Comparison of ENCODE assay signal across 13 mouse cellular contexts in the genomic region with DNA sequence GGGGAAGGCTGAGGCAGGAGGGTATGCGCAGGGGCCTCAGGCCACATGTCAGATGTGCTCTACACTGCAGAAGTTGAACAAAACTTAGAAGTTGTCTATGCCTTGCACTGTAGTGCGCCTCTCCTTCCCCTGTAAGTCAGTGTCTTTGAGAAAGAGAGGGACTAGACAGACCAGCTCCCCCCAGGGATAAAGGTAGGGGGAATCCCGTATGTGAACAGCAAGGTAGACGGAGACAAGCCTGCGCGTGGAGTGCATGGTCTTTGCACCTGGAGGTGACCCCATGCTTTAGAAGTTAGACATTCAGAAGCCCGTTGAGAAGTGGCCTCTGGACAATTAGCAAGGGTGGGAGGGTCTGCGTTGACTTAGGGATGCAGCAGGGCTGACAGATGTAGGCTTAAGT. TPM values are rescaled to one million over a fixed set of nuclear protein-coding genes. Genes with fewer than 3 reads are reported as not detected.
DNase-seq lines count a peak whose midpoint lies in the region; ATAC-seq and TF ChIP-seq lines count a peak whose summit lies in the region.
"Had no signal": no experiment of that assay in that cellular context is flagged by ENCODE, and none has a peak within 500 bp of the region (broad histone marks: within the 10 kb centered on the region; RNA-seq: fewer than 3 reads in every experiment).

No protein-coding gene starts in this region.

- ATAC-seq in heart, postnatal 0 days (ENCODE audit: insufficient read depth, low read depth): no peak
- ATAC-seq: forebrain, embryonic 14.5 days had no signal

- peaks cover 18% of the 10 kb centered on the region for H3K36me3 ChIP-seq in heart, postnatal 0 days (replicated peaks; ENCODE audit: control insufficient read depth, insufficient read depth, low read length)

- 86% methylated on average over 8 of the region's 8 CpGs for WGBS in heart, postnatal 0 days

- peaks cover 3% of the 10 kb centered on the region; the same call in 1 of the 2 replicates for H3K9me3 ChIP-seq in heart, postnatal 0 days (replicated peaks; ENCODE audit: control insufficient read depth, low read length)

- H3K4me3 ChIP-seq in gastrocnemius, adult 2 months: no peak overlapping the region
- H3K4me3 ChIP-seq in heart, postnatal 0 days (ENCODE audit: low read depth, low read length): no peak overlapping the region
- no peak overlapping the region for H3K4me3 ChIP-seq in left cerebral cortex, adult 2 months
- H3K4me3 ChIP-seq: erythroblast, embryonic 14.5 days; hindbrain, embryonic 13.5 days; liver, embryonic 13.5 days had no signal

- peaks cover 35% of the 10 kb centered on the region for H3K4me1 ChIP-seq in heart, postnatal 0 days (ENCODE audit: control insufficient read depth, insufficient read depth)

- no peak for TF ChIP-seq CTCF in gastrocnemius, adult 2 months (IDR thresholded peaks at IDR 0.05)
- TF ChIP-seq CTCF in heart, postnatal 0 days (IDR thresholded peaks at IDR 0.05; ENCODE audit: low read depth): no peak
- no peak for TF ChIP-seq CTCF in left cerebral cortex, adult 2 months (IDR thresholded peaks at IDR 0.05)

- TF ChIP-seq EP300 in heart, postnatal 0 days (IDR thresholded peaks at IDR 0.05; ENCODE audit: low read depth): no peak

- peak overlapping the region; percentile 46; the same call in 1 of the 2 replicates for H3K27ac ChIP-seq in gastrocnemius, adult 2 months
- peak overlapping the region; percentile 63 for H3K27ac ChIP-seq in heart, postnatal 0 days (ENCODE audit: low read depth)
- peak overlapping the region; percentile 76 for H3K27ac ChIP-seq in left cerebral cortex, adult 2 months
- H3K27ac ChIP-seq: liver, embryonic 13.5 days; stomach, postnatal 0 days had no signal

- H3K27me3 ChIP-seq in heart, postnatal 0 days (ENCODE audit: control insufficient read depth, insufficient read depth, low read length): no peaks in the 10 kb centered on the region
- H3K27me3 ChIP-seq: hindbrain, embryonic 13.5 days; liver, embryonic 13.5 days had no signal

- intact Hi-C loops in gastrocnemius, adult 2 months (cut with DNase I): loop anchor here (10.0 kb wide), 1 partner anchor 116 kb away; a partner anchor contains a TSS
- intact Hi-C loops in left cerebral cortex, adult 2 months (cut with DNase I): no loop called here
- intact Hi-C loops in left cerebral cortex, postnatal 14 days (cut with DNase I): no loop called here
- intact Hi-C loops in heart, postnatal 25 days (cut with DNase I): loop anchor here (5.0 kb wide), 1 partner anchor 203 kb away; no protein-coding TSS in a partner anchor

- no peak for DNase-seq in gastrocnemius, adult 2 months
- no peak for DNase-seq in gastrocnemius, postnatal 10 days
- DNase-seq in heart, postnatal 0 days (ENCODE audit: low spot score): no peak
- DNase-seq in heart, adult 18-20 months: no peak
- DNase-seq in left cerebral cortex, adult 2 months (ENCODE audit: extremely low spot score in 1 of 2, low spot score in 2 of 2): no peak
- DNase-seq in left cerebral cortex, postnatal 14 days (ENCODE audit: low spot score in 2 of 2): no peak
- peak; percentile 0 for DNase-seq in heart, postnatal 25 days (ENCODE audit: low spot score)
- DNase-seq: liver, embryonic 13.5 days; thymus, postnatal 4 days had no signal

- no peak overlapping the region for H3K4me2 ChIP-seq in heart, postnatal 0 days (ENCODE audit: low read depth, low read length)
- H3K4me2 ChIP-seq: hindbrain, embryonic 13.5 days; liver, embryonic 13.5 days had no signal

- H3K9ac ChIP-seq in heart, postnatal 0 days (replicated peaks; ENCODE audit: low read depth, low read length): 0 out of 2 replicates have a peak overlapping the region, but pooled peaks have one; percentile 10
- H3K9ac ChIP-seq: hindbrain, embryonic 13.5 days; liver, embryonic 13.5 days had no signal

RNA-seq across cellular contexts. Expression of a gene that starts 10.0 kb away (rescaled TPM):
- 10 to 100 TPM in 1 of 2 experiments, 1 to 10 TPM in 1; 6.1 to 11.6 TPM for total RNA-seq in gastrocnemius, adult 2 months (2021)
- 1 to 10 TPM; 7.6 to 9.8 TPM for total RNA-seq in gastrocnemius, postnatal 10 days (2021)
- total RNA-seq in heart, postnatal 0 days (2014; rRNA removed; ENCODE audit: low replicate concordance): 9.0 TPM in 2 replicates
- polyA plus RNA-seq in heart, postnatal 0 days (2015; fragmentation: Nextera tagmentation; extraction: Ambion mirVana): 1.8 and 2.3 TPM in 2 replicates
- 1 to 10 TPM; 5.8 to 6.3 TPM for total RNA-seq in heart, adult 18-20 months (2021)
- total RNA-seq in left cerebral cortex, adult 2 months (2021): 10 to 100 TPM; 32.4 to 37.3 TPM
- 10 to 100 TPM; 31.5 to 32.0 TPM for total RNA-seq in left cerebral cortex, postnatal 14 days (2021)
- total RNA-seq in heart, postnatal 25 days (2021): 10 to 100 TPM in 1 of 2 experiments, 1 to 10 TPM in 1; 9.8 to 10.6 TPM

RNA-seq across cellular contexts. Expression of a gene that starts 56.1 kb away (rescaled TPM):
- 1 to 10 TPM; 2.1 TPM for total RNA-seq in gastrocnemius, adult 2 months (2021)
- total RNA-seq in gastrocnemius, postnatal 10 days (2021): 1 to 10 TPM; 4.6 to 6.9 TPM
- total RNA-seq in heart, postnatal 0 days (2014; rRNA removed; ENCODE audit: low replicate concordance): 9.2 and 11.7 TPM in 2 replicates
- polyA plus RNA-seq in heart, postnatal 0 days (2015; fragmentation: Nextera tagmentation; extraction: Ambion mirVana): 2.3 and 2.5 TPM in 2 replicates
- total RNA-seq in heart, adult 18-20 months (2021): 1 to 10 TPM; 5.3 to 5.7 TPM
- 10 to 100 TPM; 83.1 to 94.5 TPM for total RNA-seq in left cerebral cortex, adult 2 months (2021)
- total RNA-seq in left cerebral cortex, postnatal 14 days (2021): 10 to 100 TPM; 65.9 to 68.4 TPM
- 1 to 10 TPM; 4.8 to 6.7 TPM for total RNA-seq in heart, postnatal 25 days (2021)

RNA-seq across cellular contexts. Expression of a gene that starts 57.1 kb away (rescaled TPM):
- total RNA-seq in gastrocnemius, adult 2 months (2021): 10 to 100 TPM; 24.7 to 28.9 TPM
- total RNA-seq in gastrocnemius, postnatal 10 days (2021): 10 to 100 TPM; 25.7 to 26.1 TPM
- 17.5 and 20.9 TPM in 2 replicates for total RNA-seq in heart, postnatal 0 days (2014; rRNA removed; ENCODE audit: low replicate concordance)
- polyA plus RNA-seq in heart, postnatal 0 days (2015; fragmentation: Nextera tagmentation; extraction: Ambion mirVana): 11.2 and 13.3 TPM in 2 replicates
- total RNA-seq in heart, adult 18-20 months (2021): 10 to 100 TPM; 18.4 to 20.4 TPM
- 10 to 100 TPM; 28.2 to 34.0 TPM for total RNA-seq in left cerebral cortex, adult 2 months (2021)
- 10 to 100 TPM; 29.6 to 33.0 TPM for total RNA-seq in left cerebral cortex, postnatal 14 days (2021)
- 10 to 100 TPM; 15.6 to 17.0 TPM for total RNA-seq in heart, postnatal 25 days (2021)

Comparison
In these comparisons a context has a peak if more than half of its experiments do, and no peak if none do; other contexts are left out.
1. intact Hi-C loops: an anchor here in gastrocnemius, adult 2 months (10.0 kb wide) and heart, postnatal 25 days (5.0 kb wide); none called in left cerebral cortex, adult 2 months and left cerebral cortex, postnatal 14 days.